Mouse (Mus musculus) lung, adult 18-20 months (tissue): Measurements from ENCODE around the gene Cracr2b.

Source experiments
- DNase-seq, 2 experiments: peaks; one replicate each; pipeline ENCODE4 v3.0.0; 2022; ENCODE audit warnings: mixed read lengths in 2 of 2

Gene Cracr2b

GRCm38 (mm10) chr7:141470637-141470944, 9.7 kb downstream of the Cracr2b start:
- DNase-seq: no peak

GRCm38 (mm10) chr7:141471236-141471635, 10.3 kb downstream of the Cracr2b start:
- no peak for DNase-seq

DNA sequence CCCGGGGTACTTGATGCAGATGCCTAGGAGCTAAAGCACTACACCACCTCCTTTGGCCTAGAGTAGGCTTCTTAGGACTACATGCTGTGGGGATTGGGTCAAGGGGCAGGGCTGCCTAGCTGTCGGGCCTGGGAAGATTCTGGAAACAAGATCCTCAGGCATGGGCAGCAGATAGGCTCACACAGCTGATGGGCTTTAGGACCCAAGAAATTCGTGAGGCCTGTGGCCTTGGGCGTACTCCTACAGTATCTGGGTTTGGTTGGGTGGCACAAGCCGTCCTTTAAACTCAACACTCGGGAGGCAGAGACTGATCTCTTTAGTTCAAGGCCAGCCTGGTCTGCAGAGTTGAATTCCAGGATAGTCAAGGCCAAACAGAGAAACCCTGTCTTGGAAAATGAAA, 11.3 kb downstream of the Cracr2b start:
- DNase-seq: no peak

GRCm38 (mm10) chr7:141472763-141473162, 11.9 kb downstream of the Cracr2b start:
- DNase-seq: no peak

DNA sequence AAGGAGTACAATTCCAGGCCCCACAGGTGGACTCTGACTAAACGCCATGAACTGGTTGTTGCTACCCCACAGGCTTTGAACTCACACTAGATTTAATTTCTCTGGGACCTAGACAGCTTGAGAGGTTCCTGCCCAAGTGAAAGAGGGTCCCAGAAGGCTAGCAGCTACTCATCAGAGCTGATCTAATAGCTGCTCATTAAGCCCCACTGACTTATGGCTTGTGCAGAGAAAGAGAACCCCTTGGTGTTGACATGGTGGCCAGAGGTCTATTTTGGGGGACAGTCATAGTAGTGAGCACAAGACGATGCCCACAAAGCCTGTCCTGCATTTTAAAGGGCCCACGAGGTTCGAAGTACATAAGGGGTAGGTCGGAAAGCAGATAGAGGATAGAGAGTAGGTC, 13.3 kb downstream of the Cracr2b start:
- DNase-seq: no peak

DNA sequence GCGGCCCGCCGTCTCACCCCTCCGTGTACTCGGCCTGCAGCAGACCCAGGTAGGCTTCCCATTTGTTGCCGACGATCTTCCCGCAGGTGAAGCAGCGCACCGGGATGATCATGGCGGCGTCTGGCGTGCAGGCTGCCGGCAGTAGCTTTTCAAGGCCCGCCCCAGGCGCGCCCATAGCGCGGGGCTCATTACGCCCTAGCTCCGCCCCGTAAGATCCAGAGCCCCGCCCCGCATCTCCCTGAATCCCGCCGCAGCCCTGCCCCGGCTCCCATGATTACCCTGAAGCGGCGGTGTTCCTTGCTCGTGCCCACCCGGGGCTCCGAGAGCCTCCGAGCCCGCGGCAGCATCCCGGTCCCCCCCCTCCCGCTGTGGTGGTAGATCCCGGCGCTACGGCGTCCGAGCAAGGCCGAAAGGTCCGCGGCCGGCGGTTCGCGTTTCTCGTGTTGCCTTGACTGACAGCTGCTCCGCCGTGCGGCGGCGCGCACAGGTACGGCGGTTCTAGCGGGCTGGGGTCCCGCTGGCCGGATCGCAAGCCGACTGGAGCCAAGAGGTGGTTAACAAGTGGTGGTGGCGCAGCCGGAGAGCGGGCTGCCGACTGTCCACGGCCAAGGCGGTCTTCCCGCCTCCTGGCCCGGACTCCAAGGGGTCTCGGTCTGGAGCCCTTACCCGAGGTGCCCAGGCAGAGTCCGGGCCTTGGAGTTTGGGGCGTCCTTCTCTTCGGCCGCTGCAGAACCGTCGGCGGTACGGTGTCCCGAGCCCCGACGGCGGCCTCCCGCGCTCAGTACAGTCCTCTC, 14.3 kb downstream of the Cracr2b start, which contains the start of the genes Polr2l and Tspan4:
Gene Polr2l (minus strand): TSS at position 122 of the 794 bp plus-strand sequence.
Gene Tspan4 (plus strand): TSS at position 230 of the 794 bp plus-strand sequence.
- peak; percentile 82 to 84 for DNase-seq

- peak; percentile 19 to 28 for DNase-seq
Measured at GRCm38 (mm10) chr7:141475805-141476158, 14.9 kb downstream of the Cracr2b start.

GRCm38 (mm10) chr7:141476226-141476980, 15.5 kb downstream of the Cracr2b start:
- peak; percentile 90 to 94 for DNase-seq

DNA sequence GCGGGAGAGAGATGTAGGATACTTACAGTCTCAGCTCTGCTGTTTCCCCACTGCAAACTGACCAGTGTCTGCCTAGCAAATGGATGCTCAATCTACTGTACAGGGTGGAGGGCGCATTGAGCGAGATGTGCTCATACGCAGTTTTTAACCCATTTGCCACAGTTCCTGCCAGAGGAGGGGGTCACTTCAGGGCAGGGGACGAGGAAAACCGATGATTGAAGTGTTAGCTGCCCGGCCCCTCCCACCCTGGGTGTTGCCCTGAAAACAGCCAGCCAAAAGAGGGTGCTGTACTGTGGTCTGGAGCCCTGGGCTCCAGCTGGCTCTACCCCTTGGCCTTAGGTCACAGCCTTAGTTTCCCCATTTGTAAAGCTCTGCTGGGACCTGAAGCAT, 16.1 kb downstream of the Cracr2b start:
- DNase-seq: peak; percentile 56 to 63

GRCm38 (mm10) chr7:141477578-141478269, 16.8 kb downstream of the Cracr2b start:
- peak in 1 of 2 experiments; percentile 17 for DNase-seq

DNA sequence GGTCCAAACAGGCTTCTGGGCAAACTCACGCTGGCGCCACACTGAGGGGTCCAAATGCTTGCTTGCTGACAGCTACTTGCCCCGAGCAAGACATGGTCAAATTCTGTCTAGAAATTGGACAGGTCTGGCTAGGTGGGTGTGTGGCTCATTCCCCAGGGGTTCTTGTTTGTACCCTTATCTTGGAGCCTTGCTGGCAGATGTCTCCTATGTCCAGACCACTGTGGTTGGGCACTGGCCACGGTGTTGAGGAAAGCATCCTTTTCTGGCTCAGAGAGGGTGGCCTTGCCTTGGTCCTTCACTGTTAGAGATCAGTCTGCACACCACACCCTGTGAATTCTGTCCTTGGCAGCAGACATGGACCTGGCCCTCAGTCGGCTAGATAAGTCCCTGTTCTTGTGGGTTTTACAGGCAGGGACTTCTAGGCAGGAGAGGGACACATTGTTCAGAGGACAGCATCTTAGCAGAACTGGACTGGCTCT, 17.4 kb downstream of the Cracr2b start:
- peak in 1 of 2 experiments; percentile 4 for DNase-seq

GRCm38 (mm10) chr7:141480842-141481497, 20.1 kb downstream of the Cracr2b start:
- DNase-seq: peak; percentile 69 to 73

GRCm38 (mm10) chr7:141481498-141482401, 20.9 kb downstream of the Cracr2b start:
- peak; percentile 52 to 54 for DNase-seq

- DNase-seq: no peak
Measured at GRCm38 (mm10) chr7:141482531-141483024, 21.7 kb downstream of the Cracr2b start.

GRCm38 (mm10) chr7:141483114-141483653, 22.3 kb downstream of the Cracr2b start:
- DNase-seq: no peak

GRCm38 (mm10) chr7:141484186-141485120, 23.6 kb downstream of the Cracr2b start:
- no peak for DNase-seq

GRCm38 (mm10) chr7:141485186-141485585, 24.3 kb downstream of the Cracr2b start:
- no peak for DNase-seq

GRCm38 (mm10) chr7:141485606-141486005, 24.7 kb downstream of the Cracr2b start:
- no peak for DNase-seq

DNA sequence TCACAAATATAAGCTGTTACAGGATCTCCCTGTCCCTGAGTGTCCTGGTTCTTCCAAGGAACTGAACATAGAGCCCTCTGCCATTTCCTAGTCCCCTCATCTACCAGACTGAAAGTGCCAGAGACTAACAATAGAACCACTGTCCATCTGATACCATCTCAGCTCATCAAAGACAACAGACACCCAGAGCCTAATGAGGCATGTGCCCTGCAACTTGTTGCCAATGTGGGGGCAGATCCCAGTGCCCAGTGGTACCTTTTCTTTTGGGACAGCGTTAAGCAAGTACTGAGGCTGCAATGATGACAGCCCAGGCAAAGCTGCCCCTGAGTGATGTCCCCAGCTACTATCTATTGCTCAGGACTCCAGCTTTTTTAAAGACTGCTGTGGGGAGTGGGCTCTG, 25.3 kb downstream of the Cracr2b start:
- DNase-seq: no peak

DNA sequence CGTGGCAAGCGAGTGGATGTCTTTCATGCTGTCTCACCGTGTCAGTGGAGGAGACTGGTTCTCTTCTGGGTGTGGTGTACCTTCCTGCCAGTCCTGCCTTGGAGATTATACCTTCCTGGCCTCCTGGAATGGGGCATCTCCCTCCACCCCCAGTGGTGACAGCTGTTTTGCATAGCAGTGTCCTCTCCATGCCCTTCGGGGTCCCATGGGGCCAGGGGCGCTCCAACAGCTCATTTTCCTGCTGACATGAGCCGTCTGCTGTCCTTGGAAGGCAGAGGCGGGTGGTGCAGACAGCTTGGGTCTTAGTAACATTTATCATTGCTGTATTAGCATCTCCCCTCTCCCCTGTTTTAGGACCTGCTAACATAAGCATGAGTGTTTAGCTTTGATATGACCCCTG, 26.2 kb downstream of the Cracr2b start:
- DNase-seq: no peak
